Mouse (Mus musculus) embryonic fibroblast, embryonic 13.5 days (primary cell): ENCODE data around the gene Bbx.

Experiments
- CTCF ChIP-seq: IDR thresholded peaks from 2 replicates; pipeline ENCODE4 v1.5.1; 2011; ENCODE audit warnings: mild to moderate bottlenecking, control low read depth, low read length, moderate library complexity, borderline replicate concordance; ENCODE audit not compliant: insufficient read depth
- POLR2A ChIP-seq: IDR thresholded peaks from 2 replicates; pipeline ENCODE4 v1.6.1; 2011; ENCODE audit warnings: low read depth, mild to moderate bottlenecking, control low read depth, low read length, moderate library complexity

DNA sequence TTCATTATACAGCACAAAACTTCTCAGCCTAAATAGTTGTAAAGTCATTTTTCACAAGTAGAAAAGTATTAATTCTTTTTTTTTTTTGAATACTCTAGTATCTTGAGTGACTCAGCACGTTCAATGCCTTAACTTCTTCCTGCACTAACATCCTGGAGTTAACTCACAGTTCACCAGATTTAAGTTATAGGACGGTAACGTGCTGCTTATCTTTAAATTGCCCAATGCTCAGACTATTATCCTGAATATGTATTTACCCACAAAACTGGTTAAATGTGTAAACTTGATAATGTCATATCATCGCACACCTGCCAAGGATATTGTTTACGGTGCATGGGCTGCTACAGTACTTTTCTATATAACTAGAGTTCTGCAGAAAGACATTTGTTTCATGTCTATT, 139.4 kb downstream of the Bbx start:
- no peak for TF ChIP-seq POLR2A
- no peak for TF ChIP-seq CTCF
